Mouse (Mus musculus): Measurements from ENCODE around the gene Syne1. TPM values are rescaled to one million over a fixed set of nuclear protein-coding genes. Genes with fewer than 3 reads are reported as not detected.
A peak's percentile ranks its signal among the peaks of the same experiment; 100 is the strongest.

The Syne1 gene
- polyA plus RNA-seq (2015; fragmentation: Nextera tagmentation; extraction: Ambion mirVana) = 3.2 and 3.6 TPM in 2 replicates

DNA sequence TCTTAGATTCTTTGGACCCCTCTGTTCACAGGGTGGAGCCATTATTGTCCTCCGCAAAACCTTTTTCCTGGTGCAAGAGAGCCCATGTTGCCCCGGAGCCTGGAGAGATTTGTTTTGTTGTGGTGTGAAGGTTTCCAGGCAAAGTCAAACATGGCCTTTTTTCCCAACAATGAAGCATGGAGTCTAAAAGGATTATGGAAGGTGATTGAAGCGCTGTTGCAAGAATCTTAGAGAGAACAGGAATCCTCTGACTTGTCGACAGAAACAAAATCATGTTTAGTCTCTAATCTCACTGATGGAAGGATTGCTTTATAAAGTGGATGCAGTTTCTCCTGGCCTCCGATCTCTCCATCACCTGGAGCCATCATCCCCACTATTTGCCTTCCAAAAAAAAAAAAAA is at the start of gene Syne1:
Syne1 (minus strand) TSS at position 101 of the 400 bp plus-strand sequence.
- no peak for DNase-seq (ENCODE audit: low spot score)
- Histone ChIP-seq H3K4me2 (replicated peaks; ENCODE audit: low read depth) (peak within 1 kb of the TSS; percentile 84), H3K27me3 (ENCODE audit: control insufficient read depth, insufficient read depth, low read length) (no peaks in the 10 kb centered on the region), H3K9ac (ENCODE audit: low read length) (peak within 1 kb of the TSS; percentile 53), H3K4me1 (replicated peaks; ENCODE audit: control insufficient read depth, insufficient read depth) (no peaks in the 10 kb centered on the region), H3K36me3 (ENCODE audit: control insufficient read depth, insufficient read depth, low read length) (no peaks in the 10 kb centered on the region), H3K4me3 (ENCODE audit: low read depth, low read length) (peak within 1 kb of the TSS; percentile 45), H3K27ac (replicated peaks) (no peak within 1 kb of the TSS), H3K9me3 (ENCODE audit: control insufficient read depth, low read length) (no peaks in the 10 kb centered on the region)
- ATAC-seq (ENCODE audit: low FRiP score, low TSS enrichment) = no peak
- TF ChIP-seq EP300 (optimal IDR thresholded peaks at IDR 0.05) = no peak
- WGBS = 72% methylated on average over 5 of the region's 5 CpGs

DNA sequence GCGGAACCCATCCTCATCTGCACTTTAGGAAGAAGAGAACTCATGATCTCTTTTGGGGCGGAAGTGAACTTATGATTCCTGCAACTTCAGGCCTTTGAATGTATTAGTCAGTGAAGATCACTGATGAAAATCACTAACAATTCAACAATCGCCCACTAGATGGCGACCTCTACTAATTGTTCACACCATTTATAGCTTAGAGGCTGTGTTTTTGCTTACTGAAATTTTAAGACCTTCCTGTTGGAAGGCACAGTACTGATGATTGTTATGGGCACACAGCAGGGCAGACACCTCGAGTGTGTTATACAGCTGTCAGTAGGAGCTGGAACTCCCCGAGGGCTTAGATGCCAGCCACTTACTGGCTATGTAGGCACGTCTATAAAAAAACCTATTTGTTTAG is 48.8 kb upstream of the Syne1 start:
- no peaks in the 10 kb centered on the region for H3K27me3 ChIP-seq (ENCODE audit: control insufficient read depth, insufficient read depth, low read length)
- DNase-seq (ENCODE audit: low spot score) (peak; percentile 46), ATAC-seq (ENCODE audit: low FRiP score, low TSS enrichment) (no peak)
- H3K4me2 ChIP-seq (replicated peaks; ENCODE audit: low read depth) = no peak overlapping the region
- no peak overlapping the region for H3K27ac ChIP-seq (replicated peaks)
- H3K36me3 ChIP-seq (ENCODE audit: control insufficient read depth, insufficient read depth, low read length) = no peaks in the 10 kb centered on the region
- no peaks in the 10 kb centered on the region for H3K4me1 ChIP-seq (replicated peaks; ENCODE audit: control insufficient read depth, insufficient read depth)
- no peak overlapping the region for H3K4me3 ChIP-seq (ENCODE audit: low read depth, low read length)
- H3K9me3 ChIP-seq (ENCODE audit: control insufficient read depth, low read length) = no peaks in the 10 kb centered on the region
- TF ChIP-seq EP300 (optimal IDR thresholded peaks at IDR 0.05) (no peak), CTCF (IDR thresholded peaks at IDR 0.05; ENCODE audit: low read depth) (peak; percentile 86)
- 9% methylated on average over 7 of the region's 7 CpGs for WGBS
- H3K9ac ChIP-seq (ENCODE audit: low read length) = no peak overlapping the region

- TF ChIP-seq CTCF (IDR thresholded peaks at IDR 0.05; ENCODE audit: low read depth) (no peak), EP300 (optimal IDR thresholded peaks at IDR 0.05) (no peak)
- DNase-seq (ENCODE audit: low spot score) (no peak), ATAC-seq (ENCODE audit: low FRiP score, low TSS enrichment) (no peak)
- Histone ChIP-seq H3K36me3 (ENCODE audit: control insufficient read depth, insufficient read depth, low read length) (no peaks in the 10 kb centered on the region), H3K27ac (replicated peaks) (no peak overlapping the region), H3K4me2 (replicated peaks; ENCODE audit: low read depth) (no peak overlapping the region), H3K4me1 (replicated peaks; ENCODE audit: control insufficient read depth, insufficient read depth) (no peaks in the 10 kb centered on the region), H3K9me3 (ENCODE audit: control insufficient read depth, low read length) (no peaks in the 10 kb centered on the region), H3K9ac (ENCODE audit: low read length) (no peak overlapping the region), H3K27me3 (ENCODE audit: control insufficient read depth, insufficient read depth, low read length) (no peaks in the 10 kb centered on the region), H3K4me3 (ENCODE audit: low read depth, low read length) (no peak overlapping the region)
- WGBS = 46% methylated on average over 6 of the region's 6 CpGs
Observed at GRCm38 (mm10) chr10:5596559-5596958, 45.3 kb upstream of the Syne1 start.

GRCm38 (mm10) chr10:5594457-5594856 is 43.2 kb upstream of the Syne1 start:
- TF ChIP-seq EP300 (optimal IDR thresholded peaks at IDR 0.05) = no peak
- no peak for TF ChIP-seq CTCF (IDR thresholded peaks at IDR 0.05; ENCODE audit: low read depth)
- Histone ChIP-seq H3K4me3 (ENCODE audit: low read depth, low read length) (0 out of 2 replicates have a peak overlapping the region, but pooled peaks have one; percentile 13), H3K27ac (replicated peaks) (no peak overlapping the region), H3K4me2 (replicated peaks; ENCODE audit: low read depth) (no peak overlapping the region), H3K9me3 (ENCODE audit: control insufficient read depth, low read length) (no peaks in the 10 kb centered on the region), H3K27me3 (ENCODE audit: control insufficient read depth, insufficient read depth, low read length) (no peaks in the 10 kb centered on the region), H3K4me1 (replicated peaks; ENCODE audit: control insufficient read depth, insufficient read depth) (no peaks in the 10 kb centered on the region), H3K36me3 (ENCODE audit: control insufficient read depth, insufficient read depth, low read length) (no peaks in the 10 kb centered on the region), H3K9ac (ENCODE audit: low read length) (no peak overlapping the region)
- ATAC-seq (ENCODE audit: low FRiP score, low TSS enrichment) (no peak), DNase-seq (ENCODE audit: low spot score) (no peak)
- 69% methylated on average over 5 of the region's 5 CpGs for WGBS

- Histone ChIP-seq H3K4me3 (ENCODE audit: low read depth, low read length) (0 out of 2 replicates have a peak within 1 kb of the TSS, but pooled peaks have one; percentile 13), H3K4me2 (replicated peaks; ENCODE audit: low read depth) (no peak within 1 kb of the TSS), H3K27ac (replicated peaks) (no peak within 1 kb of the TSS), H3K4me1 (replicated peaks; ENCODE audit: control insufficient read depth, insufficient read depth) (no peaks in the 10 kb centered on the region), H3K27me3 (ENCODE audit: control insufficient read depth, insufficient read depth, low read length) (no peaks in the 10 kb centered on the region), H3K9ac (ENCODE audit: low read length) (no peak within 1 kb of the TSS), H3K36me3 (ENCODE audit: control insufficient read depth, insufficient read depth, low read length) (no peaks in the 10 kb centered on the region), H3K9me3 (ENCODE audit: control insufficient read depth, low read length) (no peaks in the 10 kb centered on the region)
- no peak for DNase-seq (ENCODE audit: low spot score)
- no peak for ATAC-seq (ENCODE audit: low FRiP score, low TSS enrichment)
- 14% methylated on average over 5 of the region's 5 CpGs for WGBS
- TF ChIP-seq CTCF (IDR thresholded peaks at IDR 0.05; ENCODE audit: low read depth) (no peak), EP300 (optimal IDR thresholded peaks at IDR 0.05) (no peak)
Observed at GRCm38 (mm10) chr10:5593464-5593863, 42.2 kb upstream of the Syne1 start, which contains the start of gene Myct1. TSS of gene Myct1 (plus strand) at chr10:5593775.

- Histone ChIP-seq H3K27ac (replicated peaks) (no peak overlapping the region), H3K4me1 (replicated peaks; ENCODE audit: control insufficient read depth, insufficient read depth) (no peaks in the 10 kb centered on the region), H3K4me2 (replicated peaks; ENCODE audit: low read depth) (no peak overlapping the region), H3K9me3 (ENCODE audit: control insufficient read depth, low read length) (no peaks in the 10 kb centered on the region), H3K36me3 (ENCODE audit: control insufficient read depth, insufficient read depth, low read length) (no peaks in the 10 kb centered on the region), H3K4me3 (ENCODE audit: low read depth, low read length) (no peak overlapping the region), H3K9ac (ENCODE audit: low read length) (no peak overlapping the region), H3K27me3 (ENCODE audit: control insufficient read depth, insufficient read depth, low read length) (no peaks in the 10 kb centered on the region)
- TF ChIP-seq CTCF (IDR thresholded peaks at IDR 0.05; ENCODE audit: low read depth) (no peak), EP300 (optimal IDR thresholded peaks at IDR 0.05) (no peak)
- ATAC-seq (ENCODE audit: low FRiP score, low TSS enrichment) = no peak
- DNase-seq (ENCODE audit: low spot score) = no peak
- 73% methylated on average over 4 of the region's 4 CpGs for WGBS
Observed at GRCm38 (mm10) chr10:5591996-5592395, 40.7 kb upstream of the Syne1 start.
